Mouse (Mus musculus) lung, postnatal 0 days (tissue): ENCODE results near the gene Ankfn1. TPM values are rescaled to one million over a fixed set of nuclear protein-coding genes. Genes with fewer than 3 reads are reported as not detected.

Source experiments
- ATAC-seq: fragments of 200-750 bp; cut with Nextera tagmentation; 2 replicates; pipeline ENCODE4 v1.8.0; 2017; ENCODE audit warnings: moderate library complexity
- DNase-seq: peaks from one replicate; pipeline ENCODE4 v3.0.0-alpha.2; 2016; ENCODE audit warnings: low spot score
- H3K27ac ChIP-seq: fragments of 300-500 bp; sonication (generic); 2 replicates; pipeline ENCODE4 v1.5.1; 2014; ENCODE audit warnings: antibody characterized with exemption, mild to moderate bottlenecking, low read length, mixed read lengths
- H3K27me3 ChIP-seq: fragments of 300-500 bp; sonication (generic); replicated peaks from 2 replicates; pipeline ENCODE4 v1.6.1; 2014; ENCODE audit warnings: low read length, mixed read lengths; ENCODE audit not compliant: insufficient read depth
- H3K36me3 ChIP-seq: fragments of 300-500 bp; sonication (generic); 2 replicates; pipeline ENCODE4 v1.6.1; 2014; ENCODE audit warnings: low read length, mixed read lengths; ENCODE audit not compliant: insufficient read depth
- H3K4me1 ChIP-seq: fragments of 300-500 bp; sonication (generic); 2 replicates; pipeline ENCODE4 v1.6.1; 2014; ENCODE audit warnings: antibody characterized with exemption, low read depth, low read length, mixed read lengths; ENCODE audit not compliant: insufficient read depth
- H3K4me2 ChIP-seq: fragments of 300-500 bp; sonication (generic); replicated peaks from 2 replicates; pipeline ENCODE4 v1.6.1; 2014; ENCODE audit warnings: low read depth, mild to moderate bottlenecking, low read length, moderate library complexity, mixed read lengths
- H3K4me3 ChIP-seq: fragments of 300-500 bp; sonication (generic); 2 replicates; pipeline ENCODE4 v1.5.1; 2014; ENCODE audit warnings: low read depth, low read length
- H3K9ac ChIP-seq: fragments of 300-500 bp; sonication (generic); replicated peaks from 2 replicates; pipeline ENCODE4 v1.6.1; 2014; ENCODE audit warnings: low read depth, mild to moderate bottlenecking
- H3K9me3 ChIP-seq: fragments of 300-500 bp; sonication (generic); 2 replicates; pipeline ENCODE4 v1.6.1; 2016; ENCODE audit warnings: low read length, mixed read lengths
- CTCF ChIP-seq: IDR thresholded peaks from 2 replicates; pipeline ENCODE4 v1.5.1; 2016; ENCODE audit warnings: antibody characterized with exemption, mild to moderate bottlenecking
- EP300 ChIP-seq: IDR thresholded peaks from 2 replicates; pipeline ENCODE4 v1.6.1; 2016; ENCODE audit warnings: antibody characterized with exemption, mild to moderate bottlenecking, control low read depth
- WGBS: fragments of 180-500 bp; shearing (Covaris S2); extraction: QIAGEN DNeasy Blood & Tissue Kit; methylation state at CpG from one replicate; pipeline ENCODE4 v1.1.7; 2014; 5-methylcytosine and 5-hydroxymethylcytosine counted together
- polyA plus RNA-seq: library from polyadenylated mRNA; unstranded; fragments of >200 nt; fragmentation: Nextera tagmentation; extraction: Ambion mirVana; gene quantifications from 2 replicates; pipeline ENCODE4 v1.2.1, GENCODE M21; 2015

The Ankfn1 gene
- polyA plus RNA-seq, 1 experiment from 2014 or later, result 0.85 TPM

DNA sequence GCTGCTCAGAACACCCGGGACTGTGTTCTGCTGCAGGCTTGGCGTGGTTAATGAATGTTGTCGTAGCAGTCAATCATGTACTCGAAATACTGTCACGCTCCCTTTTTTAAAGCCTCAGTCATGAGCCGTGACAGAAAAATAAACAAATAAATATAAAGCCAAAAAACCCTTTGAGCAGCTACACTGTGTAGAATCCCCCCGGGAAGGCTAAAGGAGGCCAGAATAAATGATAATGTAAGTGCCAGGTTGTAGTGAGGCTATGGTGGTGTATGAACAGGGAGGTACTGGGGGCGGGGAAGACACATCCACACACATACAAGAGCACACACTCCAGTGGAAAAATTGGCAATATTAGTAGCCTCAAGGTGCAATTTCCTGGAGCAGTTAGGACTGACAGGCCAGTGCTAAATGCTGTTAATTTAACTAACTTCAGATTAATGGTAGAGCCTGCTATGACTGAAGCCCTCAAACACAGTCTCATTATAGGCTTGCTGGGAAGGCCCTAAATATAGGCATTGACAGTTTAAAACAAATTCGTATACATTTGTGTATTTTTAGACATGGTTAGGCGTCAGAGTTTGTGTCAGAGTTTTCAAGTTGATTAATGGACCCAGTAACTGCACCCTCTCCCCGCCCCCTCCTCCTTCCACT, 270.7 kb downstream of the Ankfn1 start:
- WGBS, result 47% methylated on average over 11 of the region's 11 CpGs
- H3K27me3 ChIP-seq, result no peaks in the 10 kb centered on the region
- no peaks in the 10 kb centered on the region for H3K36me3 ChIP-seq
- no peak overlapping the region for H3K4me2 ChIP-seq
- ATAC-seq, result no peak
- no peak overlapping the region for H3K4me3 ChIP-seq
- H3K27ac ChIP-seq, result no peak overlapping the region
- no peak overlapping the region for H3K9ac ChIP-seq
- no peak for DNase-seq
- TF ChIP-seq CTCF (no peak), EP300 (no peak)
- H3K4me1 ChIP-seq, result no peaks in the 10 kb centered on the region
- H3K9me3 ChIP-seq, result no peaks in the 10 kb centered on the region

DNA sequence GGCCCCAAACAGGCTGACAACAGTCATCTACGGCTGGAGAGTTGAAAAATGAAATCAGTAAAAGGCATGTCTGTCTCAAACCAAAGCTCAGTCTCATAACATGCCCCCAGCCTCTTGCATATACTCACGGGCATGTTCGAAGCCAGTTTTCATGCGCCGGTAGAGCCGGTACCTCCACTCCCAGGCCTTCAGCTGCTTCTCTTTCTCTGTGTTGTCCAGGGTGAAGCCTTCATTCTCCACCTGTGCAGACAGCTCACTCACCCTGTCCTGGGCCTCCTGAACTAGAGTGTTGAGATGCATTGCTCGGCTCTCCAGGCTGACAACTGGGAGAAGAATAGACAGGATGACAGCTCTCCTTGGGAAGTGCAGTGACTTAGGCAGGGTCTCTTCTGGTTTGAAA, 272.4 kb downstream of the Ankfn1 start:
- Histone ChIP-seq H3K4me3 (no peak overlapping the region), H3K4me1 (no peaks in the 10 kb centered on the region), H3K27ac (no peak overlapping the region), H3K4me2 (no peak overlapping the region), H3K9me3 (no peaks in the 10 kb centered on the region), H3K27me3 (no peaks in the 10 kb centered on the region), H3K9ac (no peak overlapping the region), H3K36me3 (no peaks in the 10 kb centered on the region)
- 72% methylated on average over 7 of the region's 7 CpGs for WGBS
- DNase-seq (no peak), ATAC-seq (no peak)
- TF ChIP-seq CTCF (no peak), EP300 (no peak)

DNA sequence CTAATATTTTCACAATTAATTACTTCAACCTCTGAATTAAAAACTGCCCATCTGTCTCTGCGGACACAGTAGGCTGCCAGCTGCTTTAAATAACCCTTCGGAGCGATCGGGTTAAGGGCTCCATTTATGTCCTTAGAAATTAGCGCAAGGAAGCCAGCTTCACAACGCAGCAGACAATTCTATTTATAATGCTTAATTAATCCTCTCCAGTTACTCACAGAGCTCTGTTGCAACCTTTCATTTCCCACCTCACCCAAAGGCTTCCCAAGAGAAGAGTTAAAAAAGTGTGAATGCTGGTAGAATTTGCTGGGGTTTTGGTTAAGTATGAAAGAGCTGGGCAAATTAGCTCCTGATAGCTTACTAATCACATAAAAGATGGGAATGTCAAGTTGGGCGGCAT, 275.7 kb downstream of the Ankfn1 start:
- Histone ChIP-seq H3K9me3 (no peaks in the 10 kb centered on the region), H3K4me3 (no peak overlapping the region), H3K36me3 (no peaks in the 10 kb centered on the region), H3K27me3 (no peaks in the 10 kb centered on the region), H3K9ac (no peak overlapping the region), H3K4me2 (no peak overlapping the region), H3K4me1 (no peaks in the 10 kb centered on the region), H3K27ac (no peak overlapping the region)
- ATAC-seq (no peak), DNase-seq (no peak)
- 79% methylated on average over 7 of the region's 7 CpGs for WGBS
- TF ChIP-seq CTCF (no peak), EP300 (no peak)

GRCm38 (mm10) chr11:89500961-89501360, 276.5 kb downstream of the Ankfn1 start:
- no peak for ATAC-seq
- Histone ChIP-seq H3K9me3 (no peaks in the 10 kb centered on the region), H3K4me3 (no peak overlapping the region), H3K9ac (no peak overlapping the region), H3K4me2 (no peak overlapping the region), H3K27me3 (no peaks in the 10 kb centered on the region), H3K4me1 (no peaks in the 10 kb centered on the region), H3K27ac (no peak overlapping the region), H3K36me3 (no peaks in the 10 kb centered on the region)
- TF ChIP-seq EP300, result no peak
- no peak for TF ChIP-seq CTCF
- DNase-seq, result no peak
- 82% methylated on average over 2 of the region's 2 CpGs for whole genome bisulfite sequencing

- Histone ChIP-seq H3K4me1 (peaks cover 8% of the 10 kb centered on the region; the same call in 1 of the 2 replicates), H3K9ac (no peak overlapping the region), H3K4me2 (no peak overlapping the region), H3K4me3 (no peak overlapping the region), H3K36me3 (no peaks in the 10 kb centered on the region), H3K27ac (no peak overlapping the region), H3K27me3 (no peaks in the 10 kb centered on the region), H3K9me3 (no peaks in the 10 kb centered on the region)
- ATAC-seq (no peak), DNase-seq (no peak)
- 45% methylated on average over 6 of the region's 6 CpGs for WGBS
- no peak for TF ChIP-seq EP300
- no peak for TF ChIP-seq CTCF
Observed at GRCm38 (mm10) chr11:89481084-89481483, 296.4 kb downstream of the Ankfn1 start.

DNA sequence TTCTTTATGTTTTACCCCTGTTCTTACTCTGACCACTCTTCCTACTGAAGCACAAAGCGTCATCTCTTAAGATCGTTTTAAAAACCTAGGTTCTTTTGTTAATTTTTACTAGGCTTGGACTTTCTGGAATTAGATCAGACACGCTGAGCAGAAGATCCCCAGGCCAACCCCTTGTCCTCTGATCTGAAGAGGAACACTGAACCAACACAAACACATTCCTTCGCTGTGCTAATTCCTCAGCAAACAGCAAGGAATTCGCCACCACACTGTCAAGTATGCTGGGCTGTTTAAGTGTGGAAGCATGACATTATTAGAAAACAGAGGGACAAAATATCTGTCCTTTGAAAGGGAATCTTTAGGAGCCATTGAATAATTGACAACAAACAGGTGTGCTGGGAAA, 300.5 kb downstream of the Ankfn1 start:
- no peaks in the 10 kb centered on the region for H3K9me3 ChIP-seq
- H3K27me3 ChIP-seq, result no peaks in the 10 kb centered on the region
- no peak overlapping the region for H3K9ac ChIP-seq
- DNase-seq (peak; percentile 13), ATAC-seq (peak; percentile 63; the same call in 1 of the 2 replicates)
- H3K36me3 ChIP-seq, result no peaks in the 10 kb centered on the region
- H3K4me1 ChIP-seq, result peaks cover 8% of the 10 kb centered on the region; the same call in 1 of the 2 replicates
- H3K4me2 ChIP-seq, result no peak overlapping the region
- whole genome bisulfite sequencing, result 35% methylated on average over 5 of the region's 5 CpGs
- TF ChIP-seq CTCF (no peak), EP300 (peak; percentile 30; the same call in 1 of the 2 replicates)
- no peak overlapping the region for H3K4me3 ChIP-seq
- no peak overlapping the region for H3K27ac ChIP-seq
